Mouse (Mus musculus) hindbrain, embryonic 16.5 days (tissue): ENCODE data around the gene Atp1a2. TPM values are rescaled to one million over a fixed set of nuclear protein-coding genes. Genes with fewer than 3 reads are reported as not detected.
A peak's percentile ranks its signal among the peaks of the same experiment; 100 is the strongest.

Experiments used
- ATAC-seq: fragments of 200-750 bp; cut with Nextera tagmentation; 2 replicates; pipeline ENCODE4 v1.8.0; 2017; ENCODE audit warnings: moderate TSS enrichment, moderate library complexity
- H3K27ac ChIP-seq: fragments of 300-500 bp; sonication (generic); 2 replicates; pipeline ENCODE4 v1.5.1; 2014; ENCODE audit warnings: low read depth, mild to moderate bottlenecking, control low read depth, low read length, moderate library complexity
- H3K27me3 ChIP-seq: fragments of 300-500 bp; sonication (generic); replicated peaks from 2 replicates; pipeline ENCODE4 v1.6.1; 2014; ENCODE audit warnings: low read length; ENCODE audit not compliant: control insufficient read depth, insufficient read depth
- H3K36me3 ChIP-seq: fragments of 300-500 bp; sonication (generic); 2 replicates; pipeline ENCODE4 v1.6.1; 2014; ENCODE audit warnings: mild to moderate bottlenecking, low read length, moderate library complexity, mixed read lengths; ENCODE audit not compliant: control insufficient read depth, insufficient read depth
- H3K4me1 ChIP-seq: fragments of 300-500 bp; sonication (generic); 2 replicates; pipeline ENCODE4 v1.6.1; 2014; ENCODE audit warnings: low read depth, low read length; ENCODE audit not compliant: control insufficient read depth, insufficient read depth
- H3K4me2 ChIP-seq: fragments of 300-500 bp; sonication (generic); 2 replicates; pipeline ENCODE4 v1.6.1; 2014; ENCODE audit warnings: mild to moderate bottlenecking, low read length, control low read depth, moderate library complexity
- H3K4me3 ChIP-seq: fragments of 300-500 bp; sonication (generic); 2 replicates; pipeline ENCODE4 v1.5.1; 2014; ENCODE audit warnings: mild to moderate bottlenecking, low read length, control low read depth, moderate library complexity
- H3K9ac ChIP-seq: fragments of 300-500 bp; sonication (generic); 2 replicates; pipeline ENCODE4 v1.6.1; 2014; ENCODE audit warnings: low read depth, mild to moderate bottlenecking, control low read depth, low read length, moderate library complexity
- H3K9me3 ChIP-seq: fragments of 300-500 bp; sonication (generic); 2 replicates; pipeline ENCODE4 v1.6.1; 2014; ENCODE audit warnings: mild to moderate bottlenecking, low read length, moderate library complexity; ENCODE audit not compliant: control insufficient read depth
- WGBS: fragments of 180-500 bp; shearing (Covaris S2); extraction: QIAGEN DNeasy Blood & Tissue Kit; methylation state at CpG from one replicate; pipeline ENCODE4 v1.1.7; 2014; 5-methylcytosine and 5-hydroxymethylcytosine counted together
- polyA plus RNA-seq: library from polyadenylated mRNA; unstranded; fragments of >200 nt; fragmentation: Nextera tagmentation; extraction: Ambion mirVana; gene quantifications from 2 replicates; pipeline ENCODE4 v1.2.1, GENCODE M21; 2015

The Atp1a2 gene
- 96.7 and 102 TPM in 2 replicates for polyA plus RNA-seq

- Histone ChIP-seq H3K9me3 (no peaks in the 10 kb centered on the region), H3K4me1 (no peaks in the 10 kb centered on the region; the same call in 1 of the 2 replicates), H3K27me3 (no peaks in the 10 kb centered on the region), H3K4me2 (peak within 1 kb of the TSS; percentile 41), H3K27ac (peak within 1 kb of the TSS; percentile 81), H3K9ac (peak within 1 kb of the TSS; percentile 8), H3K4me3 (peak within 1 kb of the TSS; percentile 32), H3K36me3 (no peaks in the 10 kb centered on the region)
- 10% methylated on average over 16 of the region's 16 CpGs for WGBS
- peak; percentile 55 for ATAC-seq
These were observed at the start of gene Atp1a2 for GRCm38 (mm10) chr1:172297611-172298537. Atp1a2 (minus strand) TSS chr1:172298064.

GRCm38 (mm10) chr1:172347382-172347781 is 49.5 kb upstream of the Atp1a2 start:
- ATAC-seq: no peak
- WGBS: 85% methylated on average over 12 of the region's 12 CpGs

GRCm38 (mm10) chr1:172346707-172347106 is 48.8 kb upstream of the Atp1a2 start:
- Histone ChIP-seq H3K4me3 (no peak overlapping the region), H3K27me3 (no peaks in the 10 kb centered on the region), H3K4me2 (no peak overlapping the region), H3K9me3 (no peaks in the 10 kb centered on the region), H3K27ac (no peak overlapping the region), H3K4me1 (peaks cover 7% of the 10 kb centered on the region), H3K36me3 (no peaks in the 10 kb centered on the region), H3K9ac (no peak overlapping the region)
- WGBS: 83% methylated on average over 10 of the region's 10 CpGs
- ATAC-seq: no peak

More at GRCm38 (mm10) chr1:172347382-172347781, 49.5 kb upstream of the Atp1a2 start:
- Histone ChIP-seq H3K9me3 (no peaks in the 10 kb centered on the region), H3K36me3 (no peaks in the 10 kb centered on the region), H3K4me3 (no peak overlapping the region), H3K4me2 (no peak overlapping the region), H3K27me3 (no peaks in the 10 kb centered on the region), H3K27ac (no peak overlapping the region), H3K4me1 (peaks cover 7% of the 10 kb centered on the region), H3K9ac (no peak overlapping the region)

- Histone ChIP-seq H3K27ac (no peak overlapping the region), H3K4me1 (peaks cover 8% of the 10 kb centered on the region), H3K36me3 (no peaks in the 10 kb centered on the region), H3K9me3 (no peaks in the 10 kb centered on the region), H3K27me3 (0 out of 2 replicates have a peak, but pooled peaks cover 2% of the 10 kb centered on the region), H3K4me2 (0 out of 2 replicates have a peak overlapping the region, but pooled peaks have one; percentile 2), H3K9ac (no peak overlapping the region), H3K4me3 (no peak overlapping the region)
- WGBS: 80% methylated on average over 7 of the region's 7 CpGs
- no peak for ATAC-seq
These were observed 47.0 kb upstream of the Atp1a2 start for GRCm38 (mm10) chr1:172344820-172345219.

- Histone ChIP-seq H3K9me3 (no peaks in the 10 kb centered on the region), H3K36me3 (no peaks in the 10 kb centered on the region), H3K4me2 (peak overlapping the region; percentile 39), H3K4me1 (peaks cover 8% of the 10 kb centered on the region), H3K27me3 (0 out of 2 replicates have a peak, but pooled peaks cover 2% of the 10 kb centered on the region), H3K27ac (peak overlapping the region; percentile 60; the same call in 1 of the 2 replicates), H3K9ac (no peak overlapping the region), H3K4me3 (no peak overlapping the region)
- ATAC-seq: peak; percentile 18; the same call in 1 of the 2 replicates
- WGBS: 46% methylated on average over 3 of the region's 3 CpGs
These were observed 46.0 kb upstream of the Atp1a2 start for GRCm38 (mm10) chr1:172343914-172344313.

GRCm38 (mm10) chr1:172342729-172343128 is 44.9 kb upstream of the Atp1a2 start:
- Histone ChIP-seq H3K4me1 (peaks cover 8% of the 10 kb centered on the region), H3K4me2 (peak overlapping the region; percentile 76), H3K36me3 (no peaks in the 10 kb centered on the region), H3K9ac (0 out of 2 replicates have a peak overlapping the region, but pooled peaks have one; percentile 29), H3K27ac (no peak overlapping the region; the same call in 1 of the 2 replicates), H3K27me3 (0 out of 2 replicates have a peak, but pooled peaks cover 2% of the 10 kb centered on the region), H3K4me3 (peak overlapping the region; percentile 50; the same call in 1 of the 2 replicates), H3K9me3 (no peaks in the 10 kb centered on the region)
- peak; percentile 89 for ATAC-seq
- 60% methylated on average over 3 of the region's 3 CpGs for WGBS

GRCm38 (mm10) chr1:172341386-172341785 is 43.5 kb upstream of the Atp1a2 start:
- no peaks in the 10 kb centered on the region for H3K9me3 ChIP-seq
- peaks cover 8% of the 10 kb centered on the region for H3K4me1 ChIP-seq
- peak overlapping the region; percentile 50 for H3K4me3 ChIP-seq
- ATAC-seq: no peak
- H3K9ac ChIP-seq: peak overlapping the region; percentile 46; the same call in 1 of the 2 replicates
- H3K27ac ChIP-seq: peak overlapping the region; percentile 48; the same call in 1 of the 2 replicates
- H3K36me3 ChIP-seq: no peaks in the 10 kb centered on the region
- WGBS: 15% methylated on average over 10 of the region's 10 CpGs
- H3K4me2 ChIP-seq: peak overlapping the region; percentile 76
- H3K27me3 ChIP-seq: 0 out of 2 replicates have a peak, but pooled peaks cover 2% of the 10 kb centered on the region

- Histone ChIP-seq H3K27ac (peak within 1 kb of the TSS; percentile 48; the same call in 1 of the 2 replicates), H3K36me3 (no peaks in the 10 kb centered on the region), H3K4me3 (peak within 1 kb of the TSS; percentile 50), H3K9me3 (no peaks in the 10 kb centered on the region), H3K4me1 (peaks cover 8% of the 10 kb centered on the region), H3K9ac (peak within 1 kb of the TSS; percentile 46; the same call in 1 of the 2 replicates), H3K4me2 (peak within 1 kb of the TSS; percentile 76), H3K27me3 (0 out of 2 replicates have a peak, but pooled peaks cover 2% of the 10 kb centered on the region)
- ATAC-seq: peak; percentile 88
- WGBS: 1% methylated on average over 38 of the region's 38 CpGs
These were observed 43.0 kb upstream of the Atp1a2 start, which contains the start of gene Kcnj10 for GRCm38 (mm10) chr1:172340729-172341321. Kcnj10 (plus strand) TSS chr1:172341210.
